Mouse (Mus musculus): ENCODE measurements around the gene Poc1a. TPM values are rescaled to one million over a fixed set of nuclear protein-coding genes. Genes with fewer than 3 reads are reported as not detected.

Gene Poc1a
- polyA plus RNA-seq, 1 experiment, result 6.1 TPM

GRCm38 (mm10) chr9:106314196-106314595 lies 33.3 kb downstream of the Poc1a start:
- TF ChIP-seq CTCF (conservative IDR thresholded peaks at IDR 0.05; ENCODE audit: insufficient read depth, insufficient read length, low read depth, low read length) (no peak), POLR2A (IDR thresholded peaks at IDR 0.05; ENCODE audit: low read depth, low read length) (no peak)
- 0 out of 2 replicates have a peak overlapping the region, but pooled peaks have one; percentile 9 for H3K27ac ChIP-seq (ENCODE audit: insufficient read depth, low read depth, low read length)
- no peaks in the 10 kb centered on the region for H3K36me3 ChIP-seq (ENCODE audit: control insufficient read depth, insufficient read depth, low read length)
- no peak overlapping the region for H3K4me3 ChIP-seq (ENCODE audit: insufficient read depth, low read depth, low read length)
- H3K27me3 ChIP-seq (replicated peaks; ENCODE audit: control insufficient read depth, insufficient read depth, low read length), result no peaks in the 10 kb centered on the region
- H3K4me1 ChIP-seq (ENCODE audit: control insufficient read depth, insufficient read depth, low read length), result peaks cover 18% of the 10 kb centered on the region
- DNase-seq, result no peak
- 65% methylated on average over 3 of the region's 3 CpGs for WGBS

- TF ChIP-seq CTCF (conservative IDR thresholded peaks at IDR 0.05; ENCODE audit: insufficient read depth, insufficient read length, low read depth, low read length) (no peak), POLR2A (IDR thresholded peaks at IDR 0.05; ENCODE audit: low read depth, low read length) (no peak)
- no peak overlapping the region for H3K27ac ChIP-seq (ENCODE audit: insufficient read depth, low read depth, low read length)
- peaks cover 10% of the 10 kb centered on the region for H3K4me1 ChIP-seq (ENCODE audit: control insufficient read depth, insufficient read depth, low read length)
- no peak overlapping the region for H3K4me3 ChIP-seq (ENCODE audit: insufficient read depth, low read depth, low read length)
- no peaks in the 10 kb centered on the region for H3K36me3 ChIP-seq (ENCODE audit: control insufficient read depth, insufficient read depth, low read length)
- no peaks in the 10 kb centered on the region for H3K27me3 ChIP-seq (replicated peaks; ENCODE audit: control insufficient read depth, insufficient read depth, low read length)
- WGBS, result 91% methylated on average over 2 of the region's 2 CpGs
- DNase-seq, result no peak
Measured at GRCm38 (mm10) chr9:106318074-106318473, 37.2 kb downstream of the Poc1a start.

DNA sequence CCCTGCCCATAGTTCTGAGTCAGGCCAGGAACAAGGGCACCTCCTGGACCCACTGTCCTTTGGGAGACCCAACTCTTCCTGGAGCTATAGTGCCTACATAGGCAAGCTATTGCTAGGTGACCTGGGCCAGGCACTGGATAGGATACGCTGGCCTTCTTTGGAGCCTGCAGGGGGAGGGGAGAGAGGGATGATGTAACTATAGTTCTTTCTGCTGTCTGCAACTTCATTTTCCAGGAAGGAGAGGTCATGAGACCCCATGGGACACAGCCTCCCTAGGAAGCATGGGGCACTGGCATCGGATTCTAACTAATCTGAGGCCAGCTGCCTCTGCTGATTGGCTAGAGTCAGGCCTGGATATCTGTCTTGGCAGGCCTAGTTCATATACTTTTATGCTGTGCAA lies 38.2 kb downstream of the Poc1a start:
- WGBS, result 48% methylated on average over 2 of the region's 2 CpGs

DNA sequence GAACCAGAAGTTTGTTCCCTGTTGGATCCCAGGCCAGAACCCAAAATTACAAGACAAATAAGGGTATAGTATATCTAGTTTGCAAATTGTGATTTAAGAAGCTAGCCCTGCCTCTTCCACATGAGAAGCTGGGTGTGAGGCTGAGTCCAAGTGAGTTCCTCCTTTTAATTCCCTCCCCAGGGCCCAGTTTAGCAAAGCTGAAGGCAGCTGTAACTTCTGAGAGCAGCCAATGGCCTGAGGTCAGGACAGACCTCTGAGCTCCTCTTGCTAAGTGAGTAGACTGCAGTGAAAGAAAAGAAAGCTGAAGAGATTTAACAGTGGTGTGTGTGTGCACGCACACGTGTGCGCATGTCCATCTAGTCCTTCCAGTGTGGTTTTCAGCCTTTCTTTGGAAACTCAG lies 41.6 kb downstream of the Poc1a start:
- Histone ChIP-seq H3K27ac (ENCODE audit: insufficient read depth, low read depth, low read length) (no peak overlapping the region), H3K4me3 (ENCODE audit: insufficient read depth, low read depth, low read length) (no peak overlapping the region), H3K36me3 (ENCODE audit: control insufficient read depth, insufficient read depth, low read length) (no peaks in the 10 kb centered on the region), H3K4me1 (ENCODE audit: control insufficient read depth, insufficient read depth, low read length) (no peaks in the 10 kb centered on the region; the same call in 1 of the 2 replicates), H3K27me3 (replicated peaks; ENCODE audit: control insufficient read depth, insufficient read depth, low read length) (no peaks in the 10 kb centered on the region)
- WGBS, result 74% methylated on average over 3 of the region's 3 CpGs
- DNase-seq, result no peak
- no peak for TF ChIP-seq POLR2A (IDR thresholded peaks at IDR 0.05; ENCODE audit: low read depth, low read length)
- TF ChIP-seq CTCF (conservative IDR thresholded peaks at IDR 0.05; ENCODE audit: insufficient read depth, insufficient read length, low read depth, low read length), result no peak

More for the DNA sequence above, 38.2 kb downstream of the Poc1a start:
- no peaks in the 10 kb centered on the region for H3K27me3 ChIP-seq (replicated peaks; ENCODE audit: control insufficient read depth, insufficient read depth, low read length)
- DNase-seq, result no peak
- no peaks in the 10 kb centered on the region for H3K36me3 ChIP-seq (ENCODE audit: control insufficient read depth, insufficient read depth, low read length)
- TF ChIP-seq CTCF (conservative IDR thresholded peaks at IDR 0.05; ENCODE audit: insufficient read depth, insufficient read length, low read depth, low read length) (no peak), POLR2A (IDR thresholded peaks at IDR 0.05; ENCODE audit: low read depth, low read length) (no peak)
- no peak overlapping the region for H3K27ac ChIP-seq (ENCODE audit: insufficient read depth, low read depth, low read length)
- no peak overlapping the region for H3K4me3 ChIP-seq (ENCODE audit: insufficient read depth, low read depth, low read length)
- no peaks in the 10 kb centered on the region; the same call in 1 of the 2 replicates for H3K4me1 ChIP-seq (ENCODE audit: control insufficient read depth, insufficient read depth, low read length)

GRCm38 (mm10) chr9:106326241-106326640 lies 45.4 kb downstream of the Poc1a start:
- no peak for DNase-seq
- Histone ChIP-seq H3K36me3 (ENCODE audit: control insufficient read depth, insufficient read depth, low read length) (no peaks in the 10 kb centered on the region), H3K27ac (ENCODE audit: insufficient read depth, low read depth, low read length) (no peak overlapping the region), H3K4me3 (ENCODE audit: insufficient read depth, low read depth, low read length) (no peak overlapping the region), H3K27me3 (replicated peaks; ENCODE audit: control insufficient read depth, insufficient read depth, low read length) (no peaks in the 10 kb centered on the region), H3K4me1 (ENCODE audit: control insufficient read depth, insufficient read depth, low read length) (no peaks in the 10 kb centered on the region; the same call in 1 of the 2 replicates)
- WGBS, result 83% methylated on average over 8 of the region's 8 CpGs
- TF ChIP-seq CTCF (conservative IDR thresholded peaks at IDR 0.05; ENCODE audit: insufficient read depth, insufficient read length, low read depth, low read length) (no peak), POLR2A (IDR thresholded peaks at IDR 0.05; ENCODE audit: low read depth, low read length) (no peak)

DNA sequence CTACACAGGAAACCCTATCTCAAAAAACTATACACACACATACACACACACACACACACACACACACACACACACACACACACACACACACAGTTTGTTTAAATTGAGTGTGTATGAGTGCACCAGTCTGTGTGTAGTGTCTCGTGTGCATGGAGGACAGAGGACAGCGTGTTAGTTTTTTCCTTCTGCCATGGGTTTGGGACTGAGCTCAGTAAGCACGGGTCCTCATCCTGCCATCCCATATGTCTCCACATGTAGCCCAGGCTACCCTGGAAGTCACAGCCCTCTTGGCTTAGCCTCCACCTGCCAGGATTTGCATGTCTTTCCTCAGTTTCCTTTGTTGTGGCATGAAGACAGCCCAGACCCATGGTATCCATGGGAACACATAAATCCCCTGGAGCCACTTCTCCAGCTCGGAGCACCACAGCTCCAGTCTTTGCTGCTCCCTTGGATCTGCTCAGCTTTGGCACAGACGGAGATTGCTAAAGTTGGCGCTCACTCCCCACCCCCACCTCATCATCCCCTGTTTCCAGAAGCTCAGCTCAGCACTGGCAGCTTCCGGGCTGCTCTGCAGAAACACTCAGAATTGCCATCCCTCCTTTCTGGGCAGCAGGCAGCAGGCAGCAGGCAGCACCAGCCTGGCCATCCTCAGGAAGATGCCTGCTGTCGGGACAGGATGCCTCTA lies 46.4 kb downstream of the Poc1a start:
- H3K27me3 ChIP-seq (replicated peaks; ENCODE audit: control insufficient read depth, insufficient read depth, low read length), result no peaks in the 10 kb centered on the region
- TF ChIP-seq CTCF (conservative IDR thresholded peaks at IDR 0.05; ENCODE audit: insufficient read depth, insufficient read length, low read depth, low read length), result no peak
- TF ChIP-seq POLR2A (IDR thresholded peaks at IDR 0.05; ENCODE audit: low read depth, low read length), result no peak
- no peak overlapping the region for H3K27ac ChIP-seq (ENCODE audit: insufficient read depth, low read depth, low read length)
- no peak for DNase-seq
- 91% methylated on average over 8 of the region's 8 CpGs for WGBS
- H3K4me3 ChIP-seq (ENCODE audit: insufficient read depth, low read depth, low read length), result no peak overlapping the region
- no peaks in the 10 kb centered on the region; the same call in 1 of the 2 replicates for H3K4me1 ChIP-seq (ENCODE audit: control insufficient read depth, insufficient read depth, low read length)
- H3K36me3 ChIP-seq (ENCODE audit: control insufficient read depth, insufficient read depth, low read length), result no peaks in the 10 kb centered on the region

- H3K36me3 ChIP-seq (ENCODE audit: control insufficient read depth, insufficient read depth, low read length), result no peaks in the 10 kb centered on the region
- 76% methylated on average over 7 of the region's 7 CpGs for WGBS
- H3K27me3 ChIP-seq (replicated peaks; ENCODE audit: control insufficient read depth, insufficient read depth, low read length), result no peaks in the 10 kb centered on the region
- H3K4me3 ChIP-seq (ENCODE audit: insufficient read depth, low read depth, low read length), result no peak overlapping the region
- H3K27ac ChIP-seq (ENCODE audit: insufficient read depth, low read depth, low read length), result no peak overlapping the region
- H3K4me1 ChIP-seq (ENCODE audit: control insufficient read depth, insufficient read depth, low read length), result no peaks in the 10 kb centered on the region
- DNase-seq, result no peak
- no peak for TF ChIP-seq CTCF (conservative IDR thresholded peaks at IDR 0.05; ENCODE audit: insufficient read depth, insufficient read length, low read depth, low read length)
- TF ChIP-seq POLR2A (IDR thresholded peaks at IDR 0.05; ENCODE audit: low read depth, low read length), result no peak
Measured at GRCm38 (mm10) chr9:106328068-106328610, 47.3 kb downstream of the Poc1a start.
